Mouse (Mus musculus) kidney, postnatal 0 days (tissue): Measurements from ENCODE around the gene Il31ra. TPM values are rescaled to one million over a fixed set of nuclear protein-coding genes. Genes with fewer than 3 reads are reported as not detected.
"Not testable (repeated sequence)": the region's sequence is repeated elsewhere in the genome, so short reads cannot be mapped to it uniquely, and the experiment has no call there.

ENCODE experiments used
- ATAC-seq: fragments of 200-750 bp; cut with Nextera tagmentation; replicated peaks from 2 replicates; pipeline ENCODE4 v1.8.0; 2017; ENCODE audit warnings: low read depth, moderate number of reproducible peaks, moderate TSS enrichment, moderate library complexity; ENCODE audit not compliant: low FRiP score
- DNase-seq: peaks from one replicate; pipeline ENCODE4 v3.0.0-alpha.2; 2016; ENCODE audit warnings: low spot score
- H3K27ac ChIP-seq: fragments of 300-500 bp; sonication (generic); 2 replicates; pipeline ENCODE4 v1.5.1; 2014; ENCODE audit warnings: mild to moderate bottlenecking
- H3K27me3 ChIP-seq: fragments of 300-500 bp; sonication (generic); 2 replicates; pipeline ENCODE4 v1.6.1; 2014; ENCODE audit warnings: low read length, mixed read lengths; ENCODE audit not compliant: insufficient read depth
- H3K36me3 ChIP-seq: fragments of 300-500 bp; sonication (generic); 2 replicates; pipeline ENCODE4 v1.6.1; 2014; ENCODE audit warnings: low read length, mixed read lengths; ENCODE audit not compliant: insufficient read depth
- H3K4me1 ChIP-seq: fragments of 300-500 bp; sonication (generic); replicated peaks from 2 replicates; pipeline ENCODE4 v1.6.1; 2014; ENCODE audit warnings: antibody characterized with exemption, low read length, mixed read lengths; ENCODE audit not compliant: insufficient read depth
- H3K4me2 ChIP-seq: fragments of 300-500 bp; sonication (generic); 2 replicates; pipeline ENCODE4 v1.6.1; 2014; ENCODE audit warnings: mild to moderate bottlenecking, low read length, moderate library complexity, mixed read lengths
- H3K4me3 ChIP-seq: fragments of 300-500 bp; sonication (generic); replicated peaks from 2 replicates; pipeline ENCODE4 v1.5.1; 2014; ENCODE audit warnings: low read depth, low read length
- H3K9ac ChIP-seq: fragments of 300-500 bp; sonication (generic); 2 replicates; pipeline ENCODE4 v1.6.1; 2014; ENCODE audit warnings: low read depth, low read length
- H3K9me3 ChIP-seq: fragments of 300-500 bp; sonication (generic); replicated peaks from 2 replicates; pipeline ENCODE4 v1.6.1; 2016; ENCODE audit warnings: low read length, inconsistent platforms, mixed read lengths
- CTCF ChIP-seq: IDR thresholded peaks from 2 replicates; pipeline ENCODE4 v1.5.1; 2016; ENCODE audit warnings: antibody characterized with exemption, low read depth, mild to moderate bottlenecking, moderate library complexity
- WGBS: fragments of 180-500 bp; shearing (Covaris S2); extraction: QIAGEN DNeasy Blood & Tissue Kit; methylation state at CpG from one replicate; pipeline ENCODE4 v1.1.7; 2014; 5-methylcytosine and 5-hydroxymethylcytosine counted together
- polyA plus RNA-seq: library from polyadenylated mRNA; unstranded; fragments of >200 nt; fragmentation: Nextera tagmentation; extraction: Ambion mirVana; gene quantifications from 2 replicates; pipeline ENCODE4 v1.2.1, GENCODE M21; 2015

The Il31ra gene
- polyA plus RNA-seq, 1 experiment from 2014 or later = 0.53 TPM

DNA sequence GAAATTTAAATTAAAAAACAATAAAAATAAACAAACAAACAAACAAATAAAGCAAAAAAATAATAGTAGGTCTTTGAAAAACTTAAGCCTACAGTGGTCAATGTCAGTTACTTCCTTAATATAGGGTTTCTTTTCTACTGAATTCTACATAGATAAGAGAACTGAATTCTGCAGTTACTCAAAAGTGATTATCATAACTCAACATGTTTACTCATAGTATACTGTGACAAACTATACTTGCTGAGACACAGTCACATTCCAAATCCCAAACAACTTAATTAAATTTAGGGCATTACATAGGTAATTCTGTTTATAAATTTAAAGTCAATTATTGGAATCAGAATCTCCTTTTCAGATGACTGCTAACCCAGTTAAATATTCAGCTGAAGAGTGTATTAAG is 4.5 kb downstream of the Il31ra start:
- H3K27ac ChIP-seq = no peak overlapping the region
- H3K9ac ChIP-seq = no peak overlapping the region
- TF ChIP-seq CTCF = no peak
- no peaks in the 10 kb centered on the region for H3K4me1 ChIP-seq
- no peaks in the 10 kb centered on the region for H3K9me3 ChIP-seq
- no peak overlapping the region for H3K4me2 ChIP-seq
- DNase-seq = no peak
- no peak for ATAC-seq
- no peak overlapping the region for H3K4me3 ChIP-seq
- H3K36me3 ChIP-seq = no peaks in the 10 kb centered on the region
- H3K27me3 ChIP-seq = no peaks in the 10 kb centered on the region

DNA sequence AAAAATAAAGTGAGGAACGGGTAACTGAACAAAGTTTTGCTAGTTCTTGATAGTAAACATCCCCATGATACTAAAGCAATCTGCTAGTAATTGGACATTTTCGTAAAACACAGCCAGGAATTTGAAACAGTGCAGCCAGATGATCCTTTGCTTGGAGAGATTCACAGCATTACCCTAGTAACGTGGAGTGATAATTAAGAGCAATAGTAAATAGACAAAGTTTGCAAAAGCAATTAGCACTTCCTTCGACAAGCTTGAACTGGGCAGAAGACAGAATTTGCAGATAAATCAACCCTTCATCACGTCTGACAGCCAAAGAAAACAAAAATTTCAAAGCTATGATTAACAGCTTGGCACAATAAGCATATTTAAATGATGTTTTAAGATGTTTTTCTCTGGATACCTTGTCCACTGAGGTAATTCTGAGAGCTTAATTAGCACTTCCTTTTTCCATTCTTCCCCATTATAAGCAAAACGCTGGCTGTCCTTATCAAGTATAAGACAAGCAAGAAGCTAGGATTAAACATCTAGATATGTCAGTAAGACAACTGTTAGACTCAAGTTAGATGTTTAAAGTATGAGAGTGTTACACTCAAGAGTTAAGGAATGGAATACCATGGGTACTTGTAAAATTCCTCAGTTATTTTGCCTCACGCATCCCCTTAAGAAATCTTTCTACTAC is 9.5 kb downstream of the Il31ra start:
- H3K4me3 ChIP-seq = no peak overlapping the region
- no peak for TF ChIP-seq CTCF
- H3K4me2 ChIP-seq = no peak overlapping the region
- no peaks in the 10 kb centered on the region for H3K36me3 ChIP-seq
- DNase-seq (no peak), ATAC-seq (no peak)
- no peaks in the 10 kb centered on the region for H3K9me3 ChIP-seq
- WGBS = 46% methylated on average over 7 of the region's 7 CpGs
- no peak overlapping the region for H3K9ac ChIP-seq
- no peaks in the 10 kb centered on the region for H3K27me3 ChIP-seq
- no peak overlapping the region for H3K27ac ChIP-seq
- H3K4me1 ChIP-seq = no peaks in the 10 kb centered on the region

DNA sequence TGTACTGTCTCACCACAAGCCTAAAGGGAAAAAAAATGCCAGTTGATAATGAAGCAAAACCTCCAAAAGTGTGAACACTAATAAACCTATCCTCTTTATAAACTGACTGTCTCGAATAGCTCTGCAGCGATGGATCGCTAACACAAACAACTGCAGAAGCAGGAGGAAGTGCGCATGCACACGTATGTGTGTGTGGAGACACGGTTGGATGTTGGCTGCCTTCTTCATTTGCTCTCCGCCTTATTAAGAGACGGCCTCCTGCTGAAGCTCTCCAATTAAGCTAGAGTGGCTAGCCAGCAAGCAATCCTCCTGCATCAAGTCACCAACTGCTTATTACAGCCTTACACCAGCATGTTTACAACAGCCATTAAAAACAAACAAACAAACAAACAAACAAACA is 11.9 kb downstream of the Il31ra start:
- H3K27me3 ChIP-seq = no peaks in the 10 kb centered on the region
- no peaks in the 10 kb centered on the region for H3K36me3 ChIP-seq
- H3K9ac ChIP-seq = no peak overlapping the region
- no peak for TF ChIP-seq CTCF
- H3K4me2 ChIP-seq = no peak overlapping the region
- ATAC-seq (no peak), DNase-seq (no peak)
- 71% methylated on average over 8 of the region's 8 CpGs for WGBS
- H3K4me1 ChIP-seq = no peaks in the 10 kb centered on the region
- H3K9me3 ChIP-seq = no peaks in the 10 kb centered on the region
- no peak overlapping the region for H3K27ac ChIP-seq
- no peak overlapping the region for H3K4me3 ChIP-seq

GRCm38 (mm10) chr13:112581796-112582195 is 12.4 kb downstream of the Il31ra start:
- no peak for ATAC-seq
- Histone ChIP-seq H3K9ac (no peak overlapping the region), H3K4me1 (no peaks in the 10 kb centered on the region), H3K4me3 (no peak overlapping the region), H3K9me3 (no peaks in the 10 kb centered on the region), H3K27ac (no peak overlapping the region), H3K36me3 (no peaks in the 10 kb centered on the region), H3K4me2 (no peak overlapping the region), H3K27me3 (no peaks in the 10 kb centered on the region)
- TF ChIP-seq CTCF = no peak
- 91% methylated on average over 3 of the region's 3 CpGs for WGBS
- no peak for DNase-seq

DNA sequence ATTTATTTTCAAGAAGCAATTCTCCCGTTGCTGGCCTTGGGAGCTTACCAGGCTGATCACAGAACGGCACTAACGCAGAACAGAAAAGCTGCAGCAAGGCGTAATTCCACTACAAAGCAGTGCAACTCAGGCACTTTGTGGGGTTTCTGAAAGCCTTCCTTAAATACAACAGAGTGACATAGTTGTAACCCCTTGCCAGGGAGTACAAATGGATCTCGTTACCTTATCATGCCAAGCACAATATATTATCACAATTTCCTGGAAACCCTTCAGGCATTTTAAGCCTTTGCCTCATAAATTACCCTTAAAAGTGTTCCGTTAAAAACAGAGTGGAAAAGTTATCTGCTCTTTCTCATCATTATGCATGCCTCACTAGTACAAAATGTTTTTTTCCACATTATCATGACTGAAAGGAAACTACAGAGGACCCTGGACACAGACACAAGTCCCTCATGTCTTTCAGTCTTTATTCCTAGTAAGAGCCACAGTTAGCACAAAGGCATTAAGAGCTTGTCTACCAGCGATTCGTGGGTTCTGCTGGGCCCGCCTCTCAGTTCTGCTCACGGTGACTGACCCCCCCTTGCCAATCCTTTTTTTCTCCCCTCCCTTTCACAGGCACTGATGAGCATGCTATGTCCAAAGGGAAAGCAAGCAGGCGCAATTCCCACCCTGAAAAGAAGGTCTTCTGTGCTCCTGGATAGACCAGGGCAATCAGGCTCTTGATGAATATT is 13.4 kb downstream of the Il31ra start:
- TF ChIP-seq CTCF = no peak
- no peaks in the 10 kb centered on the region for H3K27me3 ChIP-seq
- DNase-seq (peak; percentile 91), ATAC-seq (peak; percentile 73; the same call in 1 of the 2 replicates)
- 15% methylated on average over 11 of the region's 11 CpGs for WGBS
- H3K9me3 ChIP-seq = no peaks in the 10 kb centered on the region
- no peak overlapping the region for H3K4me2 ChIP-seq
- H3K27ac ChIP-seq = no peak overlapping the region
- H3K4me1 ChIP-seq = no peaks in the 10 kb centered on the region
- H3K9ac ChIP-seq = no peak overlapping the region
- H3K36me3 ChIP-seq = no peaks in the 10 kb centered on the region
- H3K4me3 ChIP-seq = no peak overlapping the region

DNA sequence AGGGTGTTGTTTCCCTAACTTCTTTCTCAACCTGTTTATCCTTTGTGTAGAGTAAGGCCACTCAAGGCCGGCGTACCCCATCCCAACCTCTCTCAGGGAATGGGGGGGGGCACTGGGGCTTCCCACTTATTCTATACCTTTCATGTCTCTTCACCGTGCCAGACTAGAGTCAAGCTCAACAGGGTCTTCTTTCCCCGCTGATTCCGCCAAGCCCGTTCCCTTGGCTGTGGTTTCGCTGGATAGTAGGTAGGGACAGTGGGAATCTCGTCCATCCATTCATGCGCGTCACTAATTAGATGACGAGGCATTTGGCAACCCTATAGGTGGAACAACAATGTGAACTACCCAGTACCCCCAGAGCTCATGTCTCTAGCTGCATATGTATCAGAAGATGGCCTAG is 16.1 kb downstream of the Il31ra start:
- H3K4me1 ChIP-seq, H3K9ac ChIP-seq, ATAC-seq, DNase-seq, H3K27me3 ChIP-seq, H3K27ac ChIP-seq, H3K4me3 ChIP-seq, H3K9me3 ChIP-seq, H3K4me2 ChIP-seq, H3K36me3 ChIP-seq: not testable (repeated sequence)
- 72% methylated on average over 11 of the region's 11 CpGs for WGBS
